Mouse (Mus musculus) urinary bladder, postnatal 4 days (tissue): ENCODE results near the gene Palld.

Source experiments
- DNase-seq, 2 experiments: peaks; one replicate each; pipeline ENCODE4 v3.0.0; 2021 to 2022; ENCODE audit warnings: low spot score in 2 of 2

Palld gene

DNA sequence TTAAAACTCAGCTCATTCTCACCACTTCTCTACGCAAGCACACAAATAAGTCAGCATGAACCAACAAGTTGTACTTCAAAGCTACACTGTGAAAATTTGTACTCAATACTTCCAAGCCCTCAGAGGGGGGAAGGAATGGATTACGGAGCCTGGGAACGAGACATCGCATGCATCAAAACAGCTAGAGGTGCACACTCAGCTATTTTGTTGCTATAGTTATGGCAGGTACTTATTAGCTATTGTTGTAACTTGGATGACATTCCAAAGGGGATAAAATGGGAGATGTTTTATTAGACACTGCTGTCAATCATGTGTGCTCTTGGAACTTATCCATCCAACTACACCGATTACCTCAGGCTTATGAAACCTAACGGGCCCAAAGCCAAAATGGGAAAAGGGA is 171.8 kb downstream of the Palld start:
- DNase-seq, result no peak

DNA sequence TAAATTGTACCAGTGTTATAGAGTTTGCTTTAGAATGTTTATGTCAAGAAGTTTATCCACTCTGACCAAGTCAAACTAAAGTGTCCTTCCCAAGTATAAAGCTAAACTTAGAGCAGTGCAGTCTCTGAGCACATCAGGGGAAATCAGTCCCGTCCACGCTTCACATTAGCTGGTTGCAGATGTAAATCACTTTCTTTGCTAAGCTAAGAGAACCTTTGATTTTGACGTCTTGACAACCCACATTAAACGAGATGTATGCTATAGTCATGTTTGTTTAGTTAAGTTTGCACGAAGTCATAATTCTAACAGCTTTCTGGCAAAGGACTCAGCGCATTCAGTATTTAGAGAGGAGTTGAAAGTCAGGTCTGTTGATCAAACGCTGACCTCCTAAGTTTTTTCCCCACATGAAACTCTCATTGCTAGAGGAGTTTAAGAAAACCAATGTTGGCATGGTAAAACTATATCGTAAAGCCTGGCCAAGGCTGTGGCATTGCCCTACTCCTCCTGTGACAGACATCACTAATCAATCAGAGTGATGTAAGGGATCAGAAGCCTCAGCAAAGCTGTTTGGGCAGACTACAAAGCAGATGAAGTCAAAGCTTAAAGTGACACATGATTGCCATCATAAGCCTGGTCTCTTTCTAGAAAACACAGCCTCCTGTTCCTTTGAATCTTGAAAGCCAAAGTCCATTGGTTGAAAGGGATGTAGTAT is 177.0 kb downstream of the Palld start:
- no peak for DNase-seq

DNA sequence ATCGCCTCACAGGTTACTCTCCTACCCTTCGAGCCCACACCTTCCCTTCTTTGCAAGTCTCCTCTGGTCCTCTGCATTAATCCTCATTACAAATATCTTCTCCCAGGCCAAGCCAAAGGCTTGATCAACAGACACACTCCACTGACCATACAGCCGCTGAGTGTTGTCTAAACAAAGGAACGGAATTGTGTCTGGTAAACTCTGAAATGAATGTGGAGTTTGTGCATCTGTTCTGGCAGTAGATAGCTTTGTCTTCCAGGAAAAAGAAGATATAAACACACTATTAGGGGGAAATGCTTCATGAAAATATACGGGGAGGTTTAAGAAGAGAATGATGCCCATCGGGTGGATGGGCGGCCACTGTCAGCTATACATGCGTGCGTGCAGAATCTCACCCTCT is 180.3 kb downstream of the Palld start:
- DNase-seq, result no peak

DNA sequence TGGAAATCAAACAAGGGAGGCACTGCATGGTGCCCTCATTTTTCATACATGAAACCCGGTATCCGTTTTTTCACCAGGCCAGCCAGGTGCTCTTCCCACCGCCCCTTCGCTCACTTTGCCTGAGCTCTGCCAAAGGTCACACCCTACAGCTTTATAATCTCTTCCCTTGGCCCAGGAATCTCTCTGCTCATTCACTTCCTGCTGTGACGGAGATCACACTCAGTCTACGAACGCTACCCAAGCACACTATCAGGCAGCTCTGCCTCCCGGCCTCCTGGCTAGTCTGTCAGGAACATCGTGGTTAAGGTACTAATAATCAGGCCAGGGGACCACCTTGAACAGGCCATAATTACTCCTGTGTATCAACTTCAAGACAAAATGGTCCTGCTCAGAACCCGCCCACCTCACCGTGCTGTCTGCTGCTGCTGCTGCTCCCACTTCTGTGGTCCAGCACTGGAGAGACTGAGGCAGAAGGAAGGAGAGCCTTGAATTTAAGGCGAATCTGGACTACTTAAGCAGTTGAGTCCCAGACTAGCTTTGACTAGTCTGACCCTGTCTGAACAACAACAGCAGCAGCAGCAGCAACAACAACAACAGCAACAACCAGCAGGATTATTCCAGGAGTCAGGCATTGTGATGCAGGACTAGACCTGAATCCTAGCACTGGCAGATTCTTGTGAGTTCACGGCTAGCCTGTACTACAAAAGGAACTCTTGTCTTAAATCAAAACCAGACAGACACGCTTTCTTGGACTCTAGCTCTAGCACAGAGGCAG is 187.0 kb downstream of the Palld start:
- DNase-seq, result no peak

DNA sequence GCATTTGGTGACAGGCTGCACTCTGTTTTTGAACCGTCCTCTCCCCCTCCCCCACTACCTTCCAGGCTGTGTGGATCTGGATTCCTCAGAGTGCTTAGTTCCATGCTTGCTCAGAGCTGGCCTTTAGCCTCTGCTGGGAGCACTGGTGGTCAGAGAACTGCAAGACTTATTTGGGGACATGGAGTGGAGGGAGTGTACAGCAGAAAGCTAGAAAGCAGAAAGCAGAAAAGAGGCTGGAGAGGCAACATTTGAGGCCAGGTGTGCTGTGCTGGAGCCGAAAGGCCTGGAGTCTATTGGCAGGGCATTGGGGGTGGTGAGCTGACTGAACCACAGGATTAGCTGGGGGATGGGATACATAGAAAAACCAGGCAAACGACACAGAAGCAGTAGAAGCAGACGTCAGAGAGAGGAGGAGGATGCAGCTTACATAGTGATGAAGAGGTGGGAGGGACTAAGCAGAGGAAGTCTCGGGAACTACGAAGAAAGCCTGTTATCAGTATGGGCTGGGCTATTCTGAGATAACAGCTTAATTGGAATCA is 188.1 kb downstream of the Palld start:
- no peak for DNase-seq

DNA sequence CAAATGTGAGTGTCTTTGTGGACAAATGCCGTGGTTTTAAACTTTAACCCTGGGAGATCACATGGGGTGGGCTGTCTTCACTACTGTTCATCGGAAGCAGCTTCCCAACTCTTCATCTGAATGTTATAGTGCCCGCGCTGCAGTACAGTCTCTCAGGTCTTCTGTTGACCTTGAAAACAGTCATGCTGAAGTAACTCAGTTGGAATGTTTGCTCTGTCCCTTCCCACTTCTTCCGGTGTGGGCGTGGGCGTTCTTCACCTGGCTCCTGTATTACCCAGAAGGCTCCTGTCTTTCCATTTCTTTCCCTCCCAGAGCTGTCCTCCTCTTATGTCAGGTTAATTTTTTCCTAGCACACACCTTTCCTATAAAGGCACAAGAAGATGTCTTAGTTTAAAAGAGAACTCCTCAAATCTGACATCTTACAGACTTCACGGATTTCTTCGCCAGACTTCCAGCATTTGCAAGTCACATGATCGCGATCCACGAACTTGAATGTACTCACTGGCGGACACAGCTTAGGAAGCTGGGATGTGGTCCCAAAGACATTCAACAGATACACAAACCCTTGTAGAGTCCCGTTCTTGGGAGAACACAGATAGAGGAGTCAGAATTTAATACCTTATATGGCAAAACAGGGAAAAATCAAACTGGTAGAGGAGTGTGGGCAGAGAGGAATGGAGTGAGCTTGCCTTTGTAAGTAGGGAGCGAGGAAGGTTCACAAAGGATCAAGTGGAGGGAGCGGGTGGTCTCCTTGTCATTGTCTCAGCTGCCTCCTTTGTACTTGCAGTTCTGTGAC is 189.1 kb downstream of the Palld start:
- no peak for DNase-seq

DNA sequence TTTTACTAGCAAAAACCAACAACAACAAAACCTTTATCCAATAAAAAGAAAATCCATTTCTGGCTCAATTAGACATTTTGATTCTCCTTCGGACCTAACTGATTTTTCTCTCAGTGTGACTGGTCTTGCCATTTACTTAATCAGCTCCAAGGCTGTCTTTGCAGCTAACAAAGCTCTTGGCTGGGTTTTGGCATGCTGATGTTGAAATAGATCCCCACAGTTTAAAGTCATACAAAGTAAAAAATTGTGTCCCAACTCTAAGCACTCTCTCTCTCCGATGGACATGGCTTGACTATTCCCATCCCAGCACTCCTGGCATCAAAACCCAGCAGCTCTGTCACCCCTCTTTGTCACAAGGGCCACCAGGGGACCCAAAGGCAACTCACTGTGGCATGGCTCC is 190.1 kb downstream of the Palld start:
- no peak for DNase-seq

DNA sequence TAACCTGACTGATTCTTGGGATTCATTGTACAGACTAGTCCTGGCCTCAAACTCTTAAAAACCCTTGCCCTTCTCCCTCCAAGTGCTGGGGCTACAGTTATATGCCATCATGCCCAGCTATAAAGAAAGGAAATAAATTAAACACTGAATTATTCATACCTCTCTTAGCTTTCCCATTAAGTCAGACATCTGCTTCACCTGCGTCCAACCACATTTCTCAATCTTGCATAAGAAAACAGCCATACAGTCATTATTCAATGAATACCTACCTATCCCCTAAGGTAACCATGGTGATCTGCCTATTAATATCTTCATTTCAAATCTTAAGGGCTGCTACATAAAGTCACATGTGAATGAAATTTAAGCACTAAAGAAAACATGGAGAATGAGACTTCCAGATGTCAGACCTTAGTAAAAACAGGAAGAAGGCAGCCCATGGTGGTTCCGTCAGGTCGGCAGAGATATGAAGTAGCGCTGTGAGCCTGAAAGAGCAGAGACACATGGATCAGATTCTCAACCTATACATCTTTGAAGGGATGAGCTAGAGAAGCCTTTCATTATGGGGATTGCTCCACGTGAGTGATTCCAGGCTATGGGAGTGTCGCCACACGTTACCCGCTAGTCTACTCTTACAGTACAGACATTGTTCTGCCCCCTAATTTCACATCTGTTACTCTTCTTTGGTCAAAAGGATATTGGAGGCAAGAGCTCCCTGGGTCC is 193.7 kb downstream of the Palld start:
- no peak for DNase-seq

DNA sequence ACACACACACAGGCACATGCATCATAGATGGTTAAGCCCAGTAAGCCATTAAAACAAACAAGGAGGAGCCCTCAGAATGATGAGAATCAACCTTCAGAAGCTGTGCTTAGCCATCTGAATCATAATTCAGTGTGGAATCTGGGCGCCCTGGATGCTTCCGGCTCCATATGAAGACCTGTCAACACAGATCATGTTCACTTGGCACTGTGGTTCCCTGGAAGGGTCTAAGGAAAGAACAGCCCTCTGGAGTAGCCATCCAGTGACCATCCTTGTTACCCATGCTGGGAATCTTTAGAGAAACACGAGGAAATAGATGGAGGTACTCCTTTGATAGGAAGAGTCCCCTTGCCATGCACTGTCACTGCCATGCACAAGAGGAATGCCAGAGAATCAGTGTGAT is 197.0 kb downstream of the Palld start:
- DNase-seq, result no peak

DNA sequence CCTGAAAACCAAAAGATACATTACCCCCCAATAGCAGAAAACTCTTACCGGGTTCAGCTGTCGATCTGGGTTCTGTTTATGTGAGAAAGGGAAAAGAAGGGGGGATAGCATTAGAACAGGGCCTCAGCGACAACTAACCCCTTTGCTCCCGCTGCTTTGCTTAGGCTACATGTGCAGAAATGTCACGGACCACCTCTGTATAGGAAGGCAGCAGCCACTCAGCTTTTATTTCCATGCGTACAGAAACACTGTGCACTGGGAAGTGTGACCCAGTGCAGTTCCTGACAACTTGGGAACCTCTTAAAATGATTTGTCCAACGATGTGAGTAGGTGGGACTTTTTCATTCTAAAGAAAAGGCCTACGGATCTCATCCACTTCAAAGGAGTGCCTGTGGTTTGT is 200.4 kb downstream of the Palld start:
- DNase-seq, result no peak

DNA sequence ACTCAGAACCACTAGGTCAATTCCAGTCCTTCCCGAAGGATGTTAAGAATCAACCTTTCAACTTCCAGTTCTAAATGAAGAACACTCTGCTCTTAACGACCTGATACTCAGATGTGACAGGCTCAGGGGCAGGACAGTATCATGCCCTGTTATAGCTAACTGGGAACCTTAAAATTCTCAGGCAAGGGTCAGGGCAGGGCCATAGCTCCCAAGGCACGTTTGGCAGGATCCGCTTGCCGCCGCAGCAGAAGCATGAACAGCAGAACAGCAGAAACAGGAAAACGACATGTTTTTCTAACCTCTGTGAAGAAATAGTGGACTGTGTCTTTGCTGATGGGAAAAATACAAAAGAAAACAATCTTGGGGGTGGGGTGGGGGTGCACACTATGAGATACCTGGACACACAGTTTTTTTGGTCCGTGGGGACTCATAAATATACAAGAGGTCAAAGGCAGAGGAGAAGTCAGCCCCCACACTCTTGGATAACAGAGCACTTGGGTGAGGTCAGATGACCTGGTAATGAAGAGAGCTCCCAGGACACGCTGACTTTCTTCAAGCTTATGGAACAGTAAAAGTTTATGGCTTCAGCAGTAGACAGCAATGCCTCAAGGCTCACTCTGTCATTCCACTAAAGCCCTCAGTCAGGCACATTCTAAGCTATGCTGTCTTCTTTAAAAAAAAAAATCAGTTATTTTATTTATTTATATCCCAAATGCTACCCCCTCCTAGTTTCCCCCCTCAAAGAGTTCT is 201.4 kb downstream of the Palld start:
- DNase-seq, result no peak

DNA sequence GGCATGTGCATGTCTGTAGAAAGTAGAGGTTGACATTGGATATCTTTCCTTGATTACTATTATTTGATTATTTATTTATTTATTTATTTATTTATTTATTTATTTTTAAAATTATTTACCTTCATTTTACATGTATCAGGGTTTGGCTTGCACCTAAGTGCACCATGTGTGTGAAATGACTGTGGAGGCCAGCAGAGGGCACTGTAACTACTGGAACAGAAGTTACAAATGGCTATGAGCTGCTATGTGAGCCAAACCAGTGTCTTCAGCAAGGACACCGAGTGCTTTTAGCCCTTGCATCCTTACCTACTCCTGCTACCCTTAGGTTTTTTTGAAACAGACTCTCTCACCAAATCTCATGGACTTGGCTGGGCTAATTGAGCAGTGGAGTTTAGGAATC is 202.2 kb downstream of the Palld start:
- DNase-seq, result no peak

DNA sequence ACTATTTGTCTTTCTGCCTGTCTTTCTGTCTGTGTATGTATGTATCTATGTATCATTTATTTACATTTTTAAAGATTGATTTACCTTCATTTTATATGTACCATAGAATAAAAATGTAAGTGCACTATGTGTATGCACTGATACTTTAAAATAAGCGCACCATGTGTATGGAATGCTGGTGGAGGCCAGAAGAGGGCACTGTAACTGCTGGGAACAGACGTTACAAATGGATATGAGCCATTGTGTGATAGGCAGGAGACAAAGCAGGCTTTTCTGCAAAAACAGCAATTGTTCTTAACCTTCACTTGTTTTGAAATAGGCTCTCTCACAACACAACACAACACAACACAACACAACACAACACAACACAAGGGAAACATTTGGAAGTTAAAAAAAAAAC is 203.5 kb downstream of the Palld start:
- DNase-seq, result no peak

DNA sequence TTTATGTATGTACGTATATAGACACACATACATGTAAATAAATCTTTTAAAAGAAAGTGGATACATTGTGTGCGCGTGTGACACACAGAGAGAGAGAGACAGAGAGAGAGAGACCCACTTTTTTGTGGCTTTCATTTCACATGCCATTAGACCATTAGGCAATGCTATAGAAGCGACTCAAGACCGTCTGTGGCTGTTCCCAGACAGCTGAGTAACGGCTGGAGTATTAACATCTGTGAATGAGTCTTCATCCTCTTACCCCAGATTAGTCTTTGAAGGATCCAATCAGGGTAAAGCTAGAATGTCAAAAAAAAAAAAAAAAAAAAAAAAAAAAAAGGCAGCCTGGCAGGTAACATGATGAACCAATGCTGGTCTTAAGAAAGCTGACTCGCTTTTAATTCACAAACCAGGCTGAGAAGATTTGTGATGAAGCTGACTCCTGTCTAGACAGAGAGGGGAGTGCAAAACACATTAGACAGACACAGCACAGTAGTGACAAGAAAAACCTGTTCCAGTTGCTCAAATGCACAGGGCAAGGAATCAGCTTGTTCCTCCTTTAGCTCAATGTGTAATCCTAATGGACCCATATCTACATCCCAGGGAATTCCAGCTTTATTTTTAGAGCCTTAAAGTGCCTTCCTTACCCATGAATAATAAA is 204.6 kb downstream of the Palld start:
- DNase-seq, result no peak

DNA sequence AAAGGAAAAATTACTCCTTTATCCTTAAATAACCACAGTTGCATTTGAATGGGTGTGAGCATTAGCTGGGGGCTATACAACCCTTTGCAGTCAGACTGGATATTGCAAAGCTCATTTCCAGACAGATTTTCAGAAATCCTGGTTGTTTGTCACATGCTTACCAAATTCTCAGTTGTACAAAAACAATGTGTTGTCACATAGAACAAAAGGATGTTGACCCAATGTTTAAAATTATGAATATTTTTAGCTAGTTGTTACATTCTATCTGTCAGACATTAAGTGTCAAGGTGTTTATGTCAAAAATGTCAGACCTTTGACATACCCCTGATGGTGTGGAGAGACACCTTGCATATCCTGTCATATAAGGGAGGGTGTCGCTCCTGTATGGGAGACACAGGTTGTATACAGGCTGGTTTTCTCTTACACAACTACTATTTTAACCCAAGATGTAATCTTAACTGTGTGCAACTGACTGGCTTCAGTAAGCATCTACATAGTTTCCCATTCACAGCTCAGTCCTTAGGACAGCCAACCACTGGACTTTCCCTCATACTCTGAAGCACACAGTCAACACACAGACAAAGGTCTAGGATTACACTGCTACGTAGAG is 205.5 kb downstream of the Palld start:
- no peak for DNase-seq

DNA sequence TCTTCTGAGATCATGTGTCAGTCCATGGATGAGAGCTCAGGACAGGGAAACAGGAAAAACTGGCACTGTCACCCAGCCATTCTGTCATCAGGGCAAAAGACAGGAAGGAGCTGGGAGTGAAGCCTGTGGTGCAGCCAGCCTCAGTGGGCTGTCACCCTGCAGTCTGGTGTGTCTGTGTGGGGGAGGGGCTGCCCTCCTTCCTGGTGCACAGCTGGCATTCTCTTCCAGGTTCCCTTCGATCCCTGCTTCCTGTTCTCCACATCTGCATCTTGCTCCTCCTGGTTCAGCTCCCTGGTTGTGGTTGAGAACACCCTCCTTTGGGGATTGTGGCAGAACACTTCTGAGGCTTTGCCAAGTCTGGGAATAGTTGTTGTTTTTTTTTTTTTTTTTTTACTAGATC is 207.1 kb downstream of the Palld start:
- DNase-seq, result no peak

DNA sequence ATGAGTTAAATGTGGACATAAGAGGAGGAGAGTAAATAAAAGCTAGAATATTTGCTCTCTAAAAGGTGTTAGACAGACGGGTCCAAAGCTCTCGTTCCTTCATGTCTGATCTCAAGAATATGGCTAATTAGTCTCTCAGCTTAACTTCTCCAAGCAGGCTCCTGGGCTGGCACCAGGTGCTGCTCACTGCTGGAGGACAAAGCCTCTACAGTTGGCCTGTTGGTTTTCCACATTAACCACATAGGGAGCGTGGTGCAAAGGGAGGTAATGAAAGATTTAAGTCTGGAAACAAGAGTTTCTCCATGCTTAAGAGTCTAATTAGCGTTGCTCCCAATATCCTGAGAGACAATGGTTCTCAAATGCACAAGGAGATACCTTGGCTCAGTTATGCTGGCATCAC is 209.6 kb downstream of the Palld start:
- DNase-seq, result no peak

DNA sequence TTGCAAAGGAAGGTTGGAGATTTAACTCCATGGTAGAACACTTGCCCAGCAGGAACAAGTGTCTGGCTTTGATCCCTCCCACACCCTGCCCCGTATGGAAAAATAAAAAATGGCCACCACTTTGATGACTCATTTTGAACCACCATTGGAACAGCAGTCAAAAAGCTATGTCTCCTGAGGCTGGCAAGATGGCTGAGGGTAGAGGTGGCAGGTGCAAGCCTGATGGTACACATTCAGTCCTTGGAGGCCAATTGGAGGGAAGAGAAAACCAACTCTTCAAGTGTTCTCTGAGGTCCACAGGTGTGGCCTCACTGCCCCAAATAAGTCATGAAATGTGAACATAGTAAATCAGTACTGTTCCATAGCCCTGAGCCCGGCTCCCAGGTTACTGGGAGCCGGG is 210.4 kb downstream of the Palld start:
- no peak for DNase-seq

DNA sequence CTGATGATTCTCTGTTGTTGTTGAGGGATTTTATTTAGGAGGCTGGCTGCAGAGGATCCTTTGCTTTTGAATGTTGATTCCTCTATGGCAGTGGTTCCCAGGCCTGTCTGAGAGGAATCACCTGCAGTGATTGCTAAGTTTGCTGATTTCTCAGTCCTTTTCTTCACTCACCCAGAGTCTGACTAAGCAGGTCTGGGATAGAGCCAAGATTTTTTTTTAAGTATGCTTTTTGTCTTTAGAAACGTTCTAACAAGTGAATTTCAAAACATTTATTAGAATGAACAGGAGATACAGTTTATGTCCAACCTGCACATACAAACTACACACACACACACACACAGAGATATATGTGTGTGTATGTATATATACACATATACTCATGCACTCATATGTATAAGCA is 211.1 kb downstream of the Palld start:
- DNase-seq, result no peak

DNA sequence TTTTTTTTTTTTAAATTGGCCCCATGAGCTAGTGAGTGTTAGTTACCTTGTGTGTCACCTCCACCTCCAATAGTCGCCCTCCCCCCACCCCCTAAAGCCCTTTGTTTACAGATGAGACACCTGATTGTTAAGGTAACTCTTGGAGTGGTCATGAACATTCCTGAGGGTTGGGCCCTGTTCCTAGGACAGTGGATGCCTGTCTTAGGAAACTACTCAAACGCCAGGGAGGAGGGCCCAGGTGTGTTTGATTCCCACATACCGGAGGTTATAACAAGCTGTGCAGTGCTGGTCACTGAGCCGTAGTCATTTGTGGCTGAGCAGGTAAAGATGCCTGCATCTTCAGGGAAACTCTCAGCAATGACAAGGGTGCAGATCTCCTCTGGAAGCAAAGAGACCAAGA is 215.4 kb downstream of the Palld start:
- DNase-seq, result no peak
